Mouse (Mus musculus): ENCODE results near the gene Clasp1. TPM values are rescaled to one million over a fixed set of nuclear protein-coding genes. Genes with fewer than 3 reads are reported as not detected.
A peak's percentile ranks its signal among the peaks of the same experiment; 100 is the strongest.

The Clasp1 gene
- polyA plus RNA-seq, 1 experiment from 2014 or later = 90.6 TPM

- Histone ChIP-seq H3K4me2 (no peak overlapping the region), H3K36me3 (ENCODE audit: control insufficient read depth, insufficient read depth, low read length) (peaks cover 5% of the 10 kb centered on the region; the same call in 1 of the 2 replicates), H3K9me3 (ENCODE audit: control insufficient read depth, low read length) (no peaks in the 10 kb centered on the region), H3K9ac (ENCODE audit: low read length) (no peak overlapping the region), H3K27me3 (ENCODE audit: control insufficient read depth, insufficient read depth, low read length) (no peaks in the 10 kb centered on the region), H3K27ac (ENCODE audit: low read depth, low read length) (no peak overlapping the region), H3K4me1 (ENCODE audit: control insufficient read depth, insufficient read depth, low read length) (no peaks in the 10 kb centered on the region), H3K4me3 (ENCODE audit: low read depth, low read length) (no peak overlapping the region)
- DNase-seq (ENCODE audit: low spot score, missing footprints) (no peak), ATAC-seq (ENCODE audit: low FRiP score) (no peak)
- WGBS = 94% methylated on average over 9 of the region's 9 CpGs
Observed at GRCm38 (mm10) chr1:118494551-118494950, 105.7 kb downstream of the Clasp1 start.

DNA sequence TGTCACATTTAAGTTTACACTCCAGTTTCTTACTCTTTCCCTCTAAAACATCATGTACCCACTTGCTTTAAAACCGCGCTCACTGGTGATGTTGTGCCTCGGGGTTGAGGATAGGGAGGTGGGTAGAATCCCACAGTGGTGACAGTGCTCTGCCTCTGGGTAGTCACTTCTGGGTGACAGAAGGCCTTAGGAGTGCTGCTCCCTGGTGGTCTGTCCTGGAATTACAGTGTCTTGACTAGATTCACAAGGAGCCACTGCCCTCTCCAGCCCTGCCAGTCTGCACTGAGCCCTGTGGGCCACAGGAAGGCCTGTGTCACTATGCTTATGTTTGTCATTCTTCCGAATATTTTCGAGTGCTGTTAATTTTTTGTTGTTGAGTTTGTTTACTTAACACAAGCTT lies 109.5 kb downstream of the Clasp1 start:
- no peaks in the 10 kb centered on the region for H3K9me3 ChIP-seq (ENCODE audit: control insufficient read depth, low read length)
- H3K27me3 ChIP-seq (ENCODE audit: control insufficient read depth, insufficient read depth, low read length) = no peaks in the 10 kb centered on the region
- H3K27ac ChIP-seq (ENCODE audit: low read depth, low read length) = no peak overlapping the region
- H3K4me2 ChIP-seq = no peak overlapping the region
- 86% methylated on average over 5 of the region's 5 CpGs for WGBS
- H3K9ac ChIP-seq (ENCODE audit: low read length) = no peak overlapping the region
- no peaks in the 10 kb centered on the region for H3K4me1 ChIP-seq (ENCODE audit: control insufficient read depth, insufficient read depth, low read length)
- peak; percentile 85 for ATAC-seq (ENCODE audit: low FRiP score)
- no peak overlapping the region for H3K4me3 ChIP-seq (ENCODE audit: low read depth, low read length)
- H3K36me3 ChIP-seq (ENCODE audit: control insufficient read depth, insufficient read depth, low read length) = peaks cover 23% of the 10 kb centered on the region
- peak; percentile 97 for DNase-seq (ENCODE audit: low spot score, missing footprints)

DNA sequence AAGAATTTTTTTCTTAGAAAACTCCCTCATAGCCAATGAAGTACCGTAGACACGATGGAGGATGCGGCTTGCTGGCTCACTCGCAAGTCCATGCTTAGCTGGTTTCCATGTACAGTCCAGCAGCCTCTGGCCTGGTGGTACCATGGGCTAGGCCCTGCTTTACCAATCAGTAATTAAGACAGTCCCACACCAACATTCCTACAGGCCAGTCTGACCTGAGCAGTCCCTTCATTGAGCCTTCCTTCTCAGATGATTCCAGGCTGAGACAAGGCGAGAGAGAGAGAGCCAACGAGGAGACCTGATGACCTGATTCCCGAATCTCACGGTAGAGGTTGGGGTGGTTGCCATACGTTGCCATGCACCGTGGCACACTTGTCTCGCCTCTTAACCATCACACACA lies 111.7 kb downstream of the Clasp1 start:
- no peaks in the 10 kb centered on the region for H3K4me1 ChIP-seq (ENCODE audit: control insufficient read depth, insufficient read depth, low read length)
- no peak overlapping the region for H3K27ac ChIP-seq (ENCODE audit: low read depth, low read length)
- no peak for DNase-seq (ENCODE audit: low spot score, missing footprints)
- H3K4me2 ChIP-seq = no peak overlapping the region
- H3K4me3 ChIP-seq (ENCODE audit: low read depth, low read length) = no peak overlapping the region
- no peak for ATAC-seq (ENCODE audit: low FRiP score)
- H3K36me3 ChIP-seq (ENCODE audit: control insufficient read depth, insufficient read depth, low read length) = peaks cover 33% of the 10 kb centered on the region
- H3K27me3 ChIP-seq (ENCODE audit: control insufficient read depth, insufficient read depth, low read length) = no peaks in the 10 kb centered on the region
- no peak overlapping the region for H3K9ac ChIP-seq (ENCODE audit: low read length)
- 96% methylated on average over 11 of the region's 11 CpGs for WGBS
- no peaks in the 10 kb centered on the region for H3K9me3 ChIP-seq (ENCODE audit: control insufficient read depth, low read length)

- no peak overlapping the region for H3K4me2 ChIP-seq
- no peak overlapping the region for H3K27ac ChIP-seq (ENCODE audit: low read depth, low read length)
- H3K9ac ChIP-seq (ENCODE audit: low read length) = no peak overlapping the region
- no peaks in the 10 kb centered on the region for H3K4me1 ChIP-seq (ENCODE audit: control insufficient read depth, insufficient read depth, low read length)
- no peaks in the 10 kb centered on the region for H3K27me3 ChIP-seq (ENCODE audit: control insufficient read depth, insufficient read depth, low read length)
- H3K4me3 ChIP-seq (ENCODE audit: low read depth, low read length) = no peak overlapping the region
- H3K36me3 ChIP-seq (ENCODE audit: control insufficient read depth, insufficient read depth, low read length) = peaks cover 38% of the 10 kb centered on the region
- 96% methylated on average over 2 of the region's 2 CpGs for WGBS
- DNase-seq (ENCODE audit: low spot score, missing footprints) = no peak
- no peak for ATAC-seq (ENCODE audit: low FRiP score)
- H3K9me3 ChIP-seq (ENCODE audit: control insufficient read depth, low read length) = no peaks in the 10 kb centered on the region
Observed at GRCm38 (mm10) chr1:118501691-118502090, 112.8 kb downstream of the Clasp1 start.

GRCm38 (mm10) chr1:118505746-118506145 lies 116.9 kb downstream of the Clasp1 start:
- H3K36me3 ChIP-seq (ENCODE audit: control insufficient read depth, insufficient read depth, low read length) = peaks cover 43% of the 10 kb centered on the region

GRCm38 (mm10) chr1:118510996-118511395 lies 122.1 kb downstream of the Clasp1 start:
- H3K36me3 ChIP-seq (ENCODE audit: control insufficient read depth, insufficient read depth, low read length) = peaks cover 19% of the 10 kb centered on the region; the same call in 1 of the 2 replicates
- ATAC-seq (ENCODE audit: low FRiP score) = no peak

More at GRCm38 (mm10) chr1:118505746-118506145, 116.9 kb downstream of the Clasp1 start:
- 88% methylated on average over 1 of the region's 1 CpGs for WGBS
- DNase-seq (ENCODE audit: low spot score, missing footprints) (no peak), ATAC-seq (ENCODE audit: low FRiP score) (no peak)
- Histone ChIP-seq H3K9me3 (ENCODE audit: control insufficient read depth, low read length) (no peaks in the 10 kb centered on the region), H3K4me3 (ENCODE audit: low read depth, low read length) (no peak overlapping the region), H3K4me1 (ENCODE audit: control insufficient read depth, insufficient read depth, low read length) (no peaks in the 10 kb centered on the region), H3K4me2 (no peak overlapping the region), H3K27me3 (ENCODE audit: control insufficient read depth, insufficient read depth, low read length) (no peaks in the 10 kb centered on the region), H3K9ac (ENCODE audit: low read length) (no peak overlapping the region), H3K27ac (ENCODE audit: low read depth, low read length) (no peak overlapping the region)

GRCm38 (mm10) chr1:118511738-118512530 lies 123.1 kb downstream of the Clasp1 start:
- DNase-seq (ENCODE audit: low spot score, missing footprints) (no peak), ATAC-seq (ENCODE audit: low FRiP score) (no peak)
- Histone ChIP-seq H3K4me1 (ENCODE audit: control insufficient read depth, insufficient read depth, low read length) (no peaks in the 10 kb centered on the region), H3K27me3 (ENCODE audit: control insufficient read depth, insufficient read depth, low read length) (no peaks in the 10 kb centered on the region), H3K9ac (ENCODE audit: low read length) (no peak overlapping the region), H3K9me3 (ENCODE audit: control insufficient read depth, low read length) (no peaks in the 10 kb centered on the region), H3K4me3 (ENCODE audit: low read depth, low read length) (no peak overlapping the region), H3K27ac (ENCODE audit: low read depth, low read length) (no peak overlapping the region), H3K4me2 (no peak overlapping the region), H3K36me3 (ENCODE audit: control insufficient read depth, insufficient read depth, low read length) (peaks cover 17% of the 10 kb centered on the region; the same call in 1 of the 2 replicates)
- 95% methylated on average over 8 of the region's 8 CpGs for WGBS

More at GRCm38 (mm10) chr1:118510996-118511395, 122.1 kb downstream of the Clasp1 start:
- H3K27me3 ChIP-seq (ENCODE audit: control insufficient read depth, insufficient read depth, low read length) = no peaks in the 10 kb centered on the region
- 91% methylated on average over 3 of the region's 3 CpGs for WGBS
- DNase-seq (ENCODE audit: low spot score, missing footprints) = no peak
- no peak overlapping the region for H3K4me2 ChIP-seq
- no peak overlapping the region for H3K27ac ChIP-seq (ENCODE audit: low read depth, low read length)
- H3K9ac ChIP-seq (ENCODE audit: low read length) = no peak overlapping the region
- H3K9me3 ChIP-seq (ENCODE audit: control insufficient read depth, low read length) = no peaks in the 10 kb centered on the region
- no peaks in the 10 kb centered on the region for H3K4me1 ChIP-seq (ENCODE audit: control insufficient read depth, insufficient read depth, low read length)
- no peak overlapping the region for H3K4me3 ChIP-seq (ENCODE audit: low read depth, low read length)

GRCm38 (mm10) chr1:118516256-118516655 lies 127.4 kb downstream of the Clasp1 start:
- Histone ChIP-seq H3K4me1 (ENCODE audit: control insufficient read depth, insufficient read depth, low read length) (no peaks in the 10 kb centered on the region), H3K4me2 (no peak overlapping the region), H3K36me3 (ENCODE audit: control insufficient read depth, insufficient read depth, low read length) (peaks cover 6% of the 10 kb centered on the region; the same call in 1 of the 2 replicates), H3K27me3 (ENCODE audit: control insufficient read depth, insufficient read depth, low read length) (no peaks in the 10 kb centered on the region), H3K9me3 (ENCODE audit: control insufficient read depth, low read length) (no peaks in the 10 kb centered on the region), H3K4me3 (ENCODE audit: low read depth, low read length) (no peak overlapping the region), H3K9ac (ENCODE audit: low read length) (no peak overlapping the region), H3K27ac (ENCODE audit: low read depth, low read length) (no peak overlapping the region)
- ATAC-seq (ENCODE audit: low FRiP score) = no peak
- DNase-seq (ENCODE audit: low spot score, missing footprints) = no peak
- 82% methylated on average over 7 of the region's 7 CpGs for WGBS

- H3K9me3 ChIP-seq (ENCODE audit: control insufficient read depth, low read length) = no peaks in the 10 kb centered on the region
- peaks cover 26% of the 10 kb centered on the region for H3K36me3 ChIP-seq (ENCODE audit: control insufficient read depth, insufficient read depth, low read length)
- H3K4me1 ChIP-seq (ENCODE audit: control insufficient read depth, insufficient read depth, low read length) = no peaks in the 10 kb centered on the region
- DNase-seq (ENCODE audit: low spot score, missing footprints) (no peak), ATAC-seq (ENCODE audit: low FRiP score) (no peak)
- WGBS = 91% methylated on average over 6 of the region's 6 CpGs
- no peak overlapping the region for H3K9ac ChIP-seq (ENCODE audit: low read length)
- no peak overlapping the region for H3K4me2 ChIP-seq
- H3K4me3 ChIP-seq (ENCODE audit: low read depth, low read length) = no peak overlapping the region
- no peaks in the 10 kb centered on the region for H3K27me3 ChIP-seq (ENCODE audit: control insufficient read depth, insufficient read depth, low read length)
- H3K27ac ChIP-seq (ENCODE audit: low read depth, low read length) = no peak overlapping the region
Observed at GRCm38 (mm10) chr1:118523161-118523560, 134.3 kb downstream of the Clasp1 start.

Measured in midbrain, embryonic 11.5 days (tissue).